Mouse (Mus musculus): Measurements from ENCODE around the gene Gm11213.

Gm11213 gene

GRCm38 (mm10) chr4:63580078-63580477 is 25.0 kb downstream of the Gm11213 start:
- no peak for DNase-seq (ENCODE audit: low spot score in 2 of 2)

DNA sequence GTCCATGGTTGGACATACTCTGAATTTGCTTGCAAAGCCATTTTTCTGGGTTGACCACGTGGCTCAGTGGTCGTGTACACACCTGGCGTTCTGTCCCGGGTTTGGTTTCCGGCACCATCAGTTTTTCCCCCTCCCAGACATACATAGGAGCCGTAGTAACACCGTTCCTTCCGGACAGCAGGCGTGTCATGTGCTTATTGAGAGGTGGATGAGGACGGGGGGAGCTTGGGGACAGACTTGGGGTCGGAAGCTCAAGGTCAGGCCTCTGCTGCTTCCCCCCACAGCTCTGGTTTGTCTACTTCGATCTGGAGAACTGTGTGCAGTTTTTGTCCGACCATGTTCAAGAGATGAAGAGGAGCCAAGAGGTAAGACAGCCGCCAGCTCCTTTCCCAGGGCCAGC is 25.4 kb downstream of the Gm11213 start:
- no peak for DNase-seq (ENCODE audit: low spot score in 2 of 2)

- DNase-seq (ENCODE audit: low spot score in 2 of 2) = no peak
These were observed 32.4 kb downstream of the Gm11213 start for GRCm38 (mm10) chr4:63572621-63573020.

GRCm38 (mm10) chr4:63570208-63570781 is 34.8 kb downstream of the Gm11213 start:
- no peak for DNase-seq (ENCODE audit: low spot score in 2 of 2)

DNA sequence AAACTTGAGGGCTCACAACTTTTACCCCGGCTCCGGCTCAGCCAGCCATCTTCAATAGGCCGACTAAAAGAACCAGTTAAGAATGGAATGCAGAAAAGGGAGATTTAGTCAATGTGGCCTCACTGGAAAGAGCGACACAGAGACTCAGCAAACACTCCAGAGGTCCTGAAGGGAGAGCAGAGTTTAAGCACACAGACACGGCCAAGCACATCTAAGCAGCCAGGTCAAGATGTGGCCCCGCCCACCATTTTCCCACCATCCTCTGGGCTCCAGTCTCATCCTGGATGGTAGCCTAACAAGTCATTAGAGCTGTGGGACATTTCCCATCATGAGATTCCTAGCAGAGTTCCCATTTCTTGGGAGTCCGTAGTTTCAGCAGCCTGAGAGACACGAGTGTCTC is 35.7 kb downstream of the Gm11213 start:
- DNase-seq (ENCODE audit: low spot score in 2 of 2) = no peak

- DNase-seq (ENCODE audit: low spot score in 2 of 2) = no peak
These were observed 37.2 kb downstream of the Gm11213 start for GRCm38 (mm10) chr4:63567712-63568390.

GRCm38 (mm10) chr4:63562742-63563141 is 42.3 kb downstream of the Gm11213 start:
- DNase-seq (ENCODE audit: low spot score in 2 of 2) = no peak

DNA sequence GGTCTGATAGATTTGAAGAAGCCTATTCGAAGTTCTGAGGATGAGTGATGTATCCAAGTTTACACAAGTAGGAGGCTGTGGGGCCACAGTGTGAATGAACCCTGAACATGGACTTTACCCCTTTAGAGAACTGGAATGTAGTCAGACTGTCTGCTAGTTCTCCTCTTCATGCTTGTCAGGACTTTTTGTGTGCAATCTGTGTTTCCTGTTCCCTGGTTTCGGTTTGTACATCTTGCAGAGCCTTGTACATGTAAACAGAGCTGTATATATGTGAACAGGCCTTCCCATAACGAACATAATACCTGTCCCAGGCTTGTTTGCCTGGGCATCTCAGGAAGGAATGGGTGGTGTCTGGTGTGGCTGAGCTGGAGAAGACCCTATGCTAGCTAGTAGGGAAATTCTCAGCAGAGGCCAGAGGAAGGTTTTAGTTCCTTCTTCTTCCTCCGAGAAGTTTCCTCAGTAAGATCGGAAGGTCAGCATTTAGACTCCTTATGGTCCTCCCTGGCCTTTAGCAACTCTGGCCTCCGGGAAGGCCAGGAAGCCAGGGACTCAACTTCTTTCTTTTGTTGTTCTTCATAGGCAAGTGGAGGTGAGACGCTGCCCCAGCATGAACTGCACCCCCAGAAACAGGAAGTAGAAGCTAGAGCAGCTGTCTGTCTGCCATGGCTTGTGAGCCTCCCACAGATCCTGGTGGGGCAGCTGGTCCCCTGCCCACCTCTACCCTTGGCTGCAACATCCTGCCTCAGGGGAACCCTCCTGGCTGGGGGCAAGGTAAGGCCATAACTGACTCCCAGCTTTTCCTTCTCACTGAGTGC is 43.0 kb downstream of the Gm11213 start:
- no peak for DNase-seq (ENCODE audit: low spot score in 2 of 2)

GRCm38 (mm10) chr4:63560079-63560478 is 45.0 kb downstream of the Gm11213 start:
- no peak for DNase-seq (ENCODE audit: low spot score in 2 of 2)

DNA sequence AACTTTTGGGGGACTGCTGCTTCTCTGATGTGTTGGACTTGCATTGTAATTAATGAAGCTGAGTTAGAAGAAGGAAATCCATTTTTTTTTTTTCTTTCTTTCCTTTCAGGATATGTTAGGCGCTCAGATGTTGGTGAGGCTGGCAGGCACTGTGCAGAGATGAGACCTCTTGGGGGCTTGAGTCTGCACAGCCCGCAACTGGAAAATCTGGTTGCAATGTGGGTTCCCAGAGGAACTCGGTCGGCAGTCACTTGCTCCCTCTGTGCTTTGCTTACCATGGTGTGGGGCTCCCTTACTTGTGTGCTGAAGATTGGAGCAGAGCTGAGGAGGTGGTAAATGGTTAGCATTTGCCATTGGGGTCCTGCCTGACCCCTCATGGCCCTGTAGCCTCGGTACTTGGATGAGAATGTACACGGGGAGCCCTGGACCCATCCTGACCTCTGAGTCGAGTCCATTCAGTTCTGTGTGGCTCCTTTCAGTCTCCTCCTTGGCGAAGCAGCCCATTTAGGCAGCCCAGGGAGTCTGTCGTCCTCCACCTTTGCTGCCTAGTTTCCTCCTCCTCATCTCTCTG is 45.8 kb downstream of the Gm11213 start:
- no peak for DNase-seq (ENCODE audit: low spot score in 2 of 2)

DNA sequence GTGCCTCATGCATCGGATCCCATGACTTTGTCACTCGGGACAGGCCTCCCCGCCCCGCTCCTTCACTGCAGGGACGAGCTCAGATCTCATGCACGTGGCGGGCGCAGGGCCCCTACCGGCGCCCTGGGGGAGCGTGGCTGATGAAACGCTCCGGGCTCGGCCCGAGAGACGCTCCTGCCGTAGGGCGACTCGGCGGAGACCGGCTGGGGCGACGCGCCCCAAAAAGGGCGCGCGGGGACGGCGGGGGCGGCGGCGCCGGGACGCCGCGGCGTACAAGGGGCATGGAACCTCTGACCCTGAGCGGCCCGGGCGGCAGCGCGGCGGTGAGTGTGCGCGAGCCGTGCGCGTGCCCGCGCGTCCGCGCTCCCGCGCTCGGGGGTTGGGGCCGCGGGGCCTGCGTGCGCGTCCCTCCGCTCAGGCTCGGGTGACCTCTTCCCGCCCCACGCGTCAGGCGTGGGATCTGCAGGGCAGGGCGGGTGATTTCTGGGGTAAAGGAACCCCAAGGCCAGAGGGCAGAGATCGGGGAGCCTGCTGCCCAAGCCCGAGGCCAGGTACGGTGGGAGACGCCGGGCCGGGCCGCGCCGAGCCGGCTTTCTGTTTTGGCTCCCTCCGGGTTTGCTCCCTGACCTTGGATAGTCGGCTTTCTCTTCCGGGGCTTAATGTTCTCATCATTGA is 46.5 kb downstream of the Gm11213 start, which contains the start of gene Tmem268:
Gene Tmem268 (plus strand): TSS at position 375 of the 675 bp plus-strand sequence.
- DNase-seq (ENCODE audit: low spot score in 2 of 2) = peak; percentile 55 to 65

DNA sequence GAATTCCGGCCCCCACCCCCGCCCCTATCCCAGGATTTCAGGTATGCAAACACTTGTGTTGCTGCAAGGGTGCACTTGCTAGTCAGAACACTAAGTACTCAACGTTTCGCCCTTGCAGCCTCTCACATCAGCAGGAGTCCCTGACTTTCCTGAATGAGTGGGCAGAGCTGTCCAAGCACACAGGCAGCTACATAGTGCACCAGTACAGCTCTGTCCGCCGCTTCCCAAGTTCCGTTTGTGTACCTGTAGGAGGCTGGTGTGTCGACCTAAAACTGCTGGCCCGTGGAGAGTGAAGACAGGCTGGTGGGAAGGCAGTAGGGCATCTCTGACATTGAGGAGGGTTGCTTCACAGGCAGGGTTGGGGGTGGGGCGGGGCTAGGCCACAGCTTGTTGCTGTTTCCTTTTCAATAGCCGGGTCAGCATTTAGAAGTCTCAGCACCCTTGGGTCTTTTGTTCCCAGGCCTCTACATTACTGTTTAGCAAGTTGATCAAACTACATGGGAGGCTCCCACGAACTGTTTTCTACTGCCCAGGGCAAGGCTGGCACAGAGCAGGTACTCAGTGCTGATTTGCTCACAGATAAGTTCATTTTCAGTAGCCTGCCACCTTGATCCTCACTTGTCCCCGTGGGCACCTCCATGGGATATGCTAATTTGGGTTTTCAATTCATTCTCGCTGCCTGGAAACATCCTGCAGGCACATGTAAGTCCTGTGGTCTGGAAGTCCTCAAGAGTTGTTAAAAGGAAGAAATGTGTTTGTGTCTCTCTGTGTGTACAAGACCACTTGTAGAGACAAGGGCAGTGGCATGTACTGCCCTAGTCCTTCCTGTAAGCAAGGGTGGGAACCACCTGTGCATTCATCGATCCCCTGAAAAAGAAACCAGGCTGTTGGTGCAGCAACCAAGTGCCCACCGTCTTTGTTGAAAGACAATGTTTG is 47.7 kb downstream of the Gm11213 start:
- DNase-seq (ENCODE audit: low spot score in 2 of 2) = no peak

DNA sequence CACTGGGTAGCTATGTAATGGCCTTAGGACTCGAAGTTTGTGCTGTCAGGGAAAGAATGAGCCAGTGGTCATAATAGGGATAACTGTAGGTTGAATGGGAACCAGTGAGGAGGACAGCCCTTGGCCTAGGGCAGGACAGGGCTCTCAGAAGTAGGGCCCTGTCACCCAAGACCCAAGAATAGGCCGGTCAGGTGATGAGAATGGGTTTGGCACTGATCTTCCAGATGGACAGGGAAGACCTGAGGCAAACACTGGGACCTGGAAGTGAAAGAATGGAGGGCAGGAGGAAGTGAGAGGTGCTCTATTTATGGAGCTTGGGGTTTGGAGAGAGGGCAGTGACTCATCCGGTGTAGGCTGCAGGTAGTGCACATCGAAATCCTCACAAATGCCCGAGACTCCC is 48.4 kb downstream of the Gm11213 start:
- no peak for DNase-seq (ENCODE audit: low spot score in 2 of 2)

GRCm38 (mm10) chr4:63555111-63555510 is 50.0 kb downstream of the Gm11213 start:
- no peak for DNase-seq (ENCODE audit: low spot score in 2 of 2)

DNA sequence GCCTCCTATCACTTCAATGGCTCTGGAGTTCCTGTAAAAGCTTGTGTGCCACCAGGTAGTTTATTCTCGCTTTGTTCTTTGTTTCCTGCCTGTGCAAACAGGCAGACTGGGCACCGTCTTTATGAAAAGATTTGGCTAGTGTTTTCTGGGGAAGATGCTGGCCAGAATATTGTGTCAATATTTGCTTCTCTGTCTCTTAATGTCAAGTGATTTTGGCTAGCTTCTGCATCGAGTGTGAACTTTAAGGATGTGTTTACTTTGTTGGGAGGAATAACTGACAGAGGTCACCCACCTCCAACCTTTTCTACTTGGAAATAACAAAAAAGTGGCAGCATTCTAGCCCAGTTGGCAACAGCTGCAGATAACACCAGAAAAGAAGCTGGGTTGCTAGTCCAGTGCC is 50.4 kb downstream of the Gm11213 start:
- DNase-seq (ENCODE audit: low spot score in 2 of 2) = no peak

DNA sequence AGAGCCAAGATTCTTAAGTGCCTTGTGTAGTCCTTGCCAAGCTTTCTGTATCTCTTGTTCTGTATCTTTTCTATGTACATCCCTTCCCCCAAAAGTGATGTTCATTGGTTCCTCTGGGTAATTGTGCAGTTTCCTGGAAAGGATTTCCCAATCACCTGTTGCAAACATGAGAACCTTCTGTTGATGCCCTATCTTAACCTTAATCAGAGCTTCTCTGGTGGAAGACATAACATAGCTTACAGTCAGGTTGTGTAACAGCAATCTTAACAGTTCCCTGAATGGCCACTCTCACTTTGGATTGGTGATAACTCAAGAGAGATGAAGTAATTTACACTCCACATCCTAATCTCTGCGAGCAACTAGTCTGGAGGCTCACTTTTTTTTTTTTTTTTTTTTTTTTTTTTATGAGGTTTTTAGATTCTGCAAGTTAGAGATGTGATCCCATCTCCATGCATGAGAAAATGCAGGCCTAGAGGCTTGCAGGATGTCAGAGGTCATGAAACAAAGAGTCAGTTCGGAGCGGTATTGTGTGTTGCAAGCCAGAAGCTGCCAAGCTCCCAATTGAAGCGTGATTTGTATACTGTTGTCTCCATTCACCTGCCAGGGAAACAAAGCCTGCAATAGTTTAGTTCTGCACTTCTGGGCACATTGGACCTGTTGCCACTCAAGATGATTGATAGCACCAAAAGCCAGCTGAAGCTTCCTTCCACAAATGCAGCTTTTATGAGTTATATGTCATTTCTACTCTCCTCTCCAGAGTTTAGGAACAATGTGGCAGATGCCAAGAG is 51.1 kb downstream of the Gm11213 start:
- DNase-seq (ENCODE audit: low spot score in 2 of 2) = no peak

DNA sequence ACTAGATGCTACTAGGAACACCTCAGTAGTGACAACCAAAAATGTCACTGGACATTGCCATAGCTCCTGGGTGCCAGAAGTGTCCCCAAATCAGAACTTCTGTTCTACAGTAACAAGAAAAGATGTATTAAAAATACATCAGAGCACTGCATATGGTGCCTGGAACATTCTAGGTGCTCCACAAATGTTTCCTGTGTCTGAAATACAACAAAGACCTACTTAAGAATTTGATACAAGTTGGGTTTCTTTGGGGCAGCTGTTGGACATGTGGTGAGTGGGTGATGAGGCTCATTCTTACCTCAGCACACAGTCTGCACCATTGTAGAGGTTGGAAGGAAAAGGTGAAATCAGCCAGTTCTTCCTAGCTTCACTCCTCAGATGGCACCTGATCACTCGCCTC is 52.2 kb downstream of the Gm11213 start:
- DNase-seq (ENCODE audit: low spot score in 2 of 2) = peak in 1 of 2 experiments; percentile 43

DNA sequence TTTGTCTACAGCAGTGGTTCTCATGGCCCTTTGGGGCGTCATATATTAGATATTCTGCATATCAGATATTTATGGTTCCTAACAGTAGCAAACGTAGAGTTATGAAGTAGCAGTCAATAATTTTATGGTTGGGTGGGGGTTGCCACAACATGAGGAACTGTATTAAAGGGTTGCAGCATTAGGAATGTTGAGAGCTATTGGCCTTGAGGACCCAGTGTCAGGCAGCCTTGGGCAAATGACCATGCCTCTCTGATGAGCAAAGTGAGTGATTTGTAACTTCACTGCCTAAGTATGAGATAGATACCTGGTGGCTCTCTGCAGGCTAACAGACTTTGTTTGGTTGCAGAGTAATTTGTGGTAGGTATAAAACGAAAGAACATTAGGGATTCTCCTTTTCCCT is 54.2 kb downstream of the Gm11213 start:
- DNase-seq (ENCODE audit: low spot score in 2 of 2) = no peak

GRCm38 (mm10) chr4:63548491-63548890 is 56.6 kb downstream of the Gm11213 start:
- no peak for DNase-seq (ENCODE audit: low spot score in 2 of 2)

DNA sequence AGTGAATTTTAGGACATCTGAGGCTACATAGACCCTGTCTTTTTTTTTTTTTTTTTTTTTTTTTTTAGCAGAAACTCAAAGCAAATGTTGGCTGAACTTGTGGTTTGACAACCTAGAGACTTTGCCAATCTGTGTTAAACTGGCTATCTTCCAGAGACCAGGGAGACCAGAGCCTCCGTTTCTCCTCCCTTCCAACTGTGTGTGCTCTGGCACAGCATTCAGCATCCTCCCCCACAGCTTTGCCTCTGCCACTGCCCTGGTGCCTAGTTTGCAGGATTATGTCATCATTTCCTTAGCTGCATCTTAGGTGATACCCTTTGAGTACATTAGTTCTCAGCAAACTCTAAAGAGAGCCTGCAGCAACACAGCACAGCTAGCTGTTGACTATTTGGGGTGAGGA is 57.3 kb downstream of the Gm11213 start:
- DNase-seq (ENCODE audit: low spot score in 2 of 2) = no peak

All from frontal cortex, postnatal 36 days (tissue).